Mouse (Mus musculus): Measurements from ENCODE around the gene Pan2. TPM values are rescaled to one million over a fixed set of nuclear protein-coding genes. Genes with fewer than 3 reads are reported as not detected.
"Not testable (repeated sequence)": the region's sequence is repeated elsewhere in the genome, so short reads cannot be mapped to it uniquely, and the experiment has no call there.

Gene Pan2
- polyA plus RNA-seq, 1 experiment, result 5.0 TPM

GRCm38 (mm10) chr10:128278158-128278557 lies 25.0 kb upstream of the Pan2 start:
- Histone ChIP-seq H3K36me3 (ENCODE audit: control insufficient read depth, insufficient read depth) (peaks cover 12% of the 10 kb centered on the region), H3K79me3 (ENCODE audit: low read depth) (no peaks in the 10 kb centered on the region), H3K4me3 (ENCODE audit: insufficient read depth, poor library complexity, severe bottlenecking) (no peak overlapping the region), H3K79me2 (ENCODE audit: control insufficient read depth, insufficient read depth) (no peaks in the 10 kb centered on the region), H3ac (ENCODE audit: control insufficient read depth, insufficient read length, low read depth) (no peak overlapping the region), H3K27me3 (ENCODE audit: control insufficient read depth, insufficient read depth, insufficient read length) (no peaks in the 10 kb centered on the region)
- TF ChIP-seq CEBPB (IDR thresholded peaks at IDR 0.05; ENCODE audit: low read depth) (no peak), USF1 (IDR thresholded peaks at IDR 0.05; ENCODE audit: low read depth) (no peak)

- Histone ChIP-seq H3K36me3 (ENCODE audit: control insufficient read depth, insufficient read depth) (peaks cover 21% of the 10 kb centered on the region), H3K79me2 (ENCODE audit: control insufficient read depth, insufficient read depth) (no peaks in the 10 kb centered on the region), H3K4me3 (ENCODE audit: insufficient read depth, poor library complexity, severe bottlenecking) (no peak overlapping the region), H3K79me3 (ENCODE audit: low read depth) (no peaks in the 10 kb centered on the region), H3K27me3 (ENCODE audit: control insufficient read depth, insufficient read depth, insufficient read length) (no peaks in the 10 kb centered on the region), H3ac (ENCODE audit: control insufficient read depth, insufficient read length, low read depth) (no peak overlapping the region)
- no peak for TF ChIP-seq CTCF (IDR thresholded peaks at IDR 0.05; ENCODE audit: control insufficient read depth, insufficient read depth, insufficient read length)
- TF ChIP-seq CEBPB (IDR thresholded peaks at IDR 0.05; ENCODE audit: low read depth), result no peak
- no peak for TF ChIP-seq USF1 (IDR thresholded peaks at IDR 0.05; ENCODE audit: low read depth)
- no peak for TF ChIP-seq MYOG (IDR thresholded peaks at IDR 0.05; ENCODE audit: control insufficient read depth, extremely low read depth, insufficient read length)
- no peak for TF ChIP-seq MYOD1 (IDR thresholded peaks at IDR 0.05; ENCODE audit: control insufficient read depth, insufficient read length, low read depth)
- no peak for TF ChIP-seq FOSL1 (IDR thresholded peaks at IDR 0.05; ENCODE audit: insufficient read depth, low read length, poor library complexity, severe bottlenecking)
- TF ChIP-seq MAX (IDR thresholded peaks at IDR 0.05), result no peak
Measured at GRCm38 (mm10) chr10:128280943-128281342, 22.2 kb upstream of the Pan2 start.

GRCm38 (mm10) chr10:128281682-128282081 lies 21.5 kb upstream of the Pan2 start:
- TF ChIP-seq CEBPB (IDR thresholded peaks at IDR 0.05; ENCODE audit: low read depth) (no peak), MYOD1 (IDR thresholded peaks at IDR 0.05; ENCODE audit: control insufficient read depth, insufficient read length, low read depth) (no peak), FOSL1 (IDR thresholded peaks at IDR 0.05; ENCODE audit: insufficient read depth, low read length, poor library complexity, severe bottlenecking) (no peak), USF1 (IDR thresholded peaks at IDR 0.05; ENCODE audit: low read depth) (no peak), MYOG (IDR thresholded peaks at IDR 0.05; ENCODE audit: control insufficient read depth, extremely low read depth, insufficient read length) (no peak), MAX (IDR thresholded peaks at IDR 0.05) (no peak), CTCF (IDR thresholded peaks at IDR 0.05; ENCODE audit: control insufficient read depth, insufficient read depth, insufficient read length) (no peak)
- H3K4me3 ChIP-seq (ENCODE audit: insufficient read depth, poor library complexity, severe bottlenecking), result no peak overlapping the region
- H3K79me3 ChIP-seq (ENCODE audit: low read depth), result no peaks in the 10 kb centered on the region
- H3K36me3 ChIP-seq (ENCODE audit: control insufficient read depth, insufficient read depth), result peaks cover 26% of the 10 kb centered on the region
- H3K27me3 ChIP-seq (ENCODE audit: control insufficient read depth, insufficient read depth, insufficient read length), result no peaks in the 10 kb centered on the region
- no peak overlapping the region for H3ac ChIP-seq (ENCODE audit: control insufficient read depth, insufficient read length, low read depth)
- no peaks in the 10 kb centered on the region for H3K79me2 ChIP-seq (ENCODE audit: control insufficient read depth, insufficient read depth)

DNA sequence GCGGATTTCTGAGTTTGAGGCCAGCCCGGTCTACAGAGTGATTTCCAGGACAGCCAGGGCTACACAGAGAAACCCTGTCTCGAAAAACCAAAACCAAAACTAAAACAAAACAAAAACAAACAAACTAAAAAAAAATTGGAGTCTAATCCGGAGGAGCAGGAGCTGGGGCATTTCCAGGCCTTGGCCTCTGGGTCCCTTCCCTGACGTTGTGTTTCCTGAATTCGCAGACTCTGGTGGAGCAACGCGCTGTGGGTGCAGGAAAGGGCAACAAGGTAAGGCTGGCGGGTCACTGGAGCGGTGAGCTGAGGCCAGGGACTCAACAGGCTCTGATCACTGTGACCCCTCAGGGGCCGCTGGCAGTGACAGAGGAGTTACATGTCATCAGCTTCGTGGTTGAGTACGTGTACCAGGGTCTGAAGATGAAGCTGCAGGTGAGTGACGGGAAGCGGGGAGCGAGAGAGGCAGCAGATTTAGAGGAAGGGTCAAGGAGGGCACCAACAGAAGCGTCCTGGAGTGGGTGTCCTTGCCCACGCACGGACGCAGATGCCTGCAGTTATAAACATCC lies 20.2 kb upstream of the Pan2 start:
- Histone ChIP-seq H3K36me3 (ENCODE audit: control insufficient read depth, insufficient read depth) (peaks cover 26% of the 10 kb centered on the region), H3K79me2 (ENCODE audit: control insufficient read depth, insufficient read depth) (no peaks in the 10 kb centered on the region), H3K27me3 (ENCODE audit: control insufficient read depth, insufficient read depth, insufficient read length) (no peaks in the 10 kb centered on the region), H3K79me3 (ENCODE audit: low read depth) (no peaks in the 10 kb centered on the region), H3K4me3 (ENCODE audit: insufficient read depth, poor library complexity, severe bottlenecking) (no peak overlapping the region), H3ac (ENCODE audit: control insufficient read depth, insufficient read length, low read depth) (no peak overlapping the region)
- TF ChIP-seq FOSL1 (IDR thresholded peaks at IDR 0.05; ENCODE audit: insufficient read depth, low read length, poor library complexity, severe bottlenecking) (no peak), MAX (IDR thresholded peaks at IDR 0.05) (no peak), USF1 (IDR thresholded peaks at IDR 0.05; ENCODE audit: low read depth) (no peak), MYOD1 (IDR thresholded peaks at IDR 0.05; ENCODE audit: control insufficient read depth, insufficient read length, low read depth) (no peak), MYOG (IDR thresholded peaks at IDR 0.05; ENCODE audit: control insufficient read depth, extremely low read depth, insufficient read length) (no peak), CTCF (IDR thresholded peaks at IDR 0.05; ENCODE audit: control insufficient read depth, insufficient read depth, insufficient read length) (no peak), CEBPB (IDR thresholded peaks at IDR 0.05; ENCODE audit: low read depth) (no peak)

- Histone ChIP-seq H3K79me2 (ENCODE audit: control insufficient read depth, insufficient read depth) (no peaks in the 10 kb centered on the region), H3ac (ENCODE audit: control insufficient read depth, insufficient read length, low read depth) (no peak overlapping the region), H3K27me3 (ENCODE audit: control insufficient read depth, insufficient read depth, insufficient read length) (no peaks in the 10 kb centered on the region), H3K4me3 (ENCODE audit: insufficient read depth, poor library complexity, severe bottlenecking) (peak overlapping the region; percentile 6), H3K36me3 (ENCODE audit: control insufficient read depth, insufficient read depth) (peaks cover 26% of the 10 kb centered on the region), H3K79me3 (ENCODE audit: low read depth) (no peaks in the 10 kb centered on the region)
- TF ChIP-seq CTCF (IDR thresholded peaks at IDR 0.05; ENCODE audit: control insufficient read depth, insufficient read depth, insufficient read length) (no peak), MYOD1 (IDR thresholded peaks at IDR 0.05; ENCODE audit: control insufficient read depth, insufficient read length, low read depth) (no peak), USF1 (IDR thresholded peaks at IDR 0.05; ENCODE audit: low read depth) (no peak), CEBPB (IDR thresholded peaks at IDR 0.05; ENCODE audit: low read depth) (no peak), FOSL1 (IDR thresholded peaks at IDR 0.05; ENCODE audit: insufficient read depth, low read length, poor library complexity, severe bottlenecking) (no peak), MYOG (IDR thresholded peaks at IDR 0.05; ENCODE audit: control insufficient read depth, extremely low read depth, insufficient read length) (no peak), MAX (IDR thresholded peaks at IDR 0.05) (no peak)
Measured at GRCm38 (mm10) chr10:128283604-128284579, 19.2 kb upstream of the Pan2 start.

GRCm38 (mm10) chr10:128290594-128290993 lies 12.5 kb upstream of the Pan2 start:
- not testable (repeated sequence) for H3ac ChIP-seq (ENCODE audit: control insufficient read depth, insufficient read length, low read depth); H3K79me2 ChIP-seq (ENCODE audit: control insufficient read depth, insufficient read depth); H3K4me3 ChIP-seq (ENCODE audit: insufficient read depth, poor library complexity, severe bottlenecking); H3K27me3 ChIP-seq (ENCODE audit: control insufficient read depth, insufficient read depth, insufficient read length); H3K79me3 ChIP-seq (ENCODE audit: low read depth)
- H3K36me3 ChIP-seq (ENCODE audit: control insufficient read depth, insufficient read depth), result peaks cover 15% of the 10 kb centered on the region

Data from C2C12 (cell line).